Mouse (Mus musculus) embryonic facial prominence, embryonic 15.5 days (tissue): ENCODE measurements around the gene Igdcc4. TPM values are rescaled to one million over a fixed set of nuclear protein-coding genes. Genes with fewer than 3 reads are reported as not detected.
"Not testable (repeated sequence)": the region's sequence is repeated elsewhere in the genome, so short reads cannot be mapped to it uniquely, and the experiment has no call there.

Experiments
- ATAC-seq: fragments of 200-750 bp; cut with Nextera tagmentation; 2 replicates; pipeline ENCODE4 v1.8.0; 2017; ENCODE audit warnings: low read depth, moderate TSS enrichment; ENCODE audit not compliant: insufficient number of reproducible peaks, low FRiP score, low TSS enrichment
- H3K27ac ChIP-seq: fragments of 300-500 bp; sonication (generic); replicated peaks from 2 replicates; pipeline ENCODE4 v1.5.1; 2015; ENCODE audit warnings: mild to moderate bottlenecking, inconsistent platforms
- H3K27me3 ChIP-seq: fragments of 300-500 bp; sonication (generic); 2 replicates; pipeline ENCODE4 v1.6.1; 2015; ENCODE audit warnings: inconsistent platforms
- H3K36me3 ChIP-seq: fragments of 300-500 bp; sonication (generic); 2 replicates; pipeline ENCODE4 v1.6.1; 2015; ENCODE audit warnings: mild to moderate bottlenecking, inconsistent platforms
- H3K4me1 ChIP-seq: fragments of 300-500 bp; sonication (generic); 2 replicates; pipeline ENCODE4 v1.6.1; 2015; ENCODE audit warnings: inconsistent platforms
- H3K4me2 ChIP-seq: fragments of 300-500 bp; sonication (generic); replicated peaks from 2 replicates; pipeline ENCODE4 v1.6.1; 2015; ENCODE audit warnings: mild to moderate bottlenecking, inconsistent platforms
- H3K4me3 ChIP-seq: fragments of 300-500 bp; sonication (generic); replicated peaks from 2 replicates; pipeline ENCODE4 v1.5.1; 2015; ENCODE audit warnings: mild to moderate bottlenecking, inconsistent platforms
- H3K9ac ChIP-seq: fragments of 300-500 bp; sonication (generic); 2 replicates; pipeline ENCODE4 v1.6.1; 2015; ENCODE audit warnings: inconsistent platforms
- H3K9me3 ChIP-seq: fragments of 300-500 bp; sonication (generic); replicated peaks from 2 replicates; pipeline ENCODE4 v1.6.1; 2016; ENCODE audit warnings: inconsistent platforms
- WGBS: fragments of 180-500 bp; shearing (Covaris S2); methylation state at CpG from one replicate; pipeline ENCODE4 v1.1.7; 2015; 5-methylcytosine and 5-hydroxymethylcytosine counted together
- polyA plus RNA-seq: library from polyadenylated mRNA; unstranded; fragments of >200 nt; fragmentation: Nextera tagmentation; extraction: Ambion mirVana; gene quantifications from 2 replicates; pipeline ENCODE4 v1.2.1, GENCODE M21; 2015

Igdcc4 gene
- polyA plus RNA-seq, result 38.1 and 38.4 TPM in 2 replicates

GRCm38 (mm10) chr9:65100991-65101685 is at the start of gene Igdcc4:
TSS of gene Igdcc4 (plus strand) at chr9:65101486.
- Histone ChIP-seq H3K9me3 (no peaks in the 10 kb centered on the region), H3K9ac (peak within 1 kb of the TSS; percentile 93), H3K36me3 (no peaks in the 10 kb centered on the region), H3K4me2 (peak within 1 kb of the TSS; percentile 94), H3K27me3 (no peaks in the 10 kb centered on the region), H3K4me1 (peaks cover 32% of the 10 kb centered on the region), H3K4me3 (peak within 1 kb of the TSS; percentile 81), H3K27ac (peak within 1 kb of the TSS; percentile 89)
- 2% methylated on average over 30 of the region's 76 CpGs for WGBS
- ATAC-seq, result no peak

GRCm38 (mm10) chr9:65064251-65064650 is 37.0 kb upstream of the Igdcc4 start:
- 96% methylated on average over 7 of the region's 7 CpGs for WGBS
- Histone ChIP-seq H3K9ac (no peak overlapping the region), H3K36me3 (peaks cover 75% of the 10 kb centered on the region), H3K4me3 (no peak overlapping the region), H3K4me2 (no peak overlapping the region), H3K27ac (no peak overlapping the region), H3K27me3 (no peaks in the 10 kb centered on the region), H3K4me1 (no peaks in the 10 kb centered on the region), H3K9me3 (no peaks in the 10 kb centered on the region)
- no peak for ATAC-seq

GRCm38 (mm10) chr9:65070587-65070986 is 30.7 kb upstream of the Igdcc4 start:
- Histone ChIP-seq H3K27me3 (no peaks in the 10 kb centered on the region), H3K36me3 (peaks cover 71% of the 10 kb centered on the region), H3K4me3 (no peak overlapping the region), H3K27ac (no peak overlapping the region), H3K4me1 (no peaks in the 10 kb centered on the region), H3K9me3 (no peaks in the 10 kb centered on the region), H3K9ac (no peak overlapping the region), H3K4me2 (no peak overlapping the region)
- WGBS, result 90% methylated on average over 3 of the region's 3 CpGs
- ATAC-seq, result no peak

GRCm38 (mm10) chr9:65073555-65073954 is 27.7 kb upstream of the Igdcc4 start:
- 0 out of 2 replicates have a peak, but pooled peaks have one; percentile 57 for ATAC-seq
- H3K27ac ChIP-seq, result no peak overlapping the region
- no peaks in the 10 kb centered on the region for H3K9me3 ChIP-seq
- no peak overlapping the region for H3K4me2 ChIP-seq
- no peak overlapping the region for H3K4me3 ChIP-seq
- WGBS, result 53% methylated on average over 9 of the region's 9 CpGs
- H3K9ac ChIP-seq, result no peak overlapping the region
- H3K27me3 ChIP-seq, result no peaks in the 10 kb centered on the region
- peaks cover 62% of the 10 kb centered on the region for H3K36me3 ChIP-seq
- H3K4me1 ChIP-seq, result no peaks in the 10 kb centered on the region

- no peaks in the 10 kb centered on the region for H3K9me3 ChIP-seq
- H3K27me3 ChIP-seq, result no peaks in the 10 kb centered on the region
- no peak overlapping the region for H3K4me2 ChIP-seq
- ATAC-seq, result no peak
- no peak overlapping the region for H3K9ac ChIP-seq
- H3K27ac ChIP-seq, result no peak overlapping the region
- H3K36me3 ChIP-seq, result peaks cover 64% of the 10 kb centered on the region
- H3K4me1 ChIP-seq, result no peaks in the 10 kb centered on the region
- 85% methylated on average over 15 of the region's 15 CpGs for WGBS
- no peak overlapping the region for H3K4me3 ChIP-seq
Measured at GRCm38 (mm10) chr9:65074251-65074650, 27.0 kb upstream of the Igdcc4 start.

GRCm38 (mm10) chr9:65074855-65075493 is 26.3 kb upstream of the Igdcc4 start:
- Histone ChIP-seq H3K4me2 (no peak overlapping the region), H3K9me3 (no peaks in the 10 kb centered on the region), H3K27ac (no peak overlapping the region), H3K27me3 (no peaks in the 10 kb centered on the region), H3K4me3 (no peak overlapping the region), H3K9ac (no peak overlapping the region), H3K36me3 (peaks cover 63% of the 10 kb centered on the region), H3K4me1 (no peaks in the 10 kb centered on the region)
- WGBS, result 83% methylated on average over 6 of the region's 6 CpGs
- no peak for ATAC-seq

- Histone ChIP-seq H3K9ac (no peak overlapping the region), H3K9me3 (no peaks in the 10 kb centered on the region), H3K36me3 (peaks cover 70% of the 10 kb centered on the region), H3K4me1 (no peaks in the 10 kb centered on the region), H3K4me2 (no peak overlapping the region), H3K27me3 (no peaks in the 10 kb centered on the region), H3K27ac (no peak overlapping the region), H3K4me3 (no peak overlapping the region)
- 80% methylated on average over 5 of the region's 5 CpGs for WGBS
- ATAC-seq, result no peak
Measured at GRCm38 (mm10) chr9:65077536-65077935, 23.8 kb upstream of the Igdcc4 start.

GRCm38 (mm10) chr9:65080141-65080540 is 21.1 kb upstream of the Igdcc4 start:
- not testable (repeated sequence) for H3K4me2 ChIP-seq, H3K27me3 ChIP-seq, H3K9me3 ChIP-seq, ATAC-seq, H3K27ac ChIP-seq, H3K4me1 ChIP-seq, H3K4me3 ChIP-seq, H3K9ac ChIP-seq
- peaks cover 60% of the 10 kb centered on the region for H3K36me3 ChIP-seq
- WGBS, result 91% methylated on average over 2 of the region's 2 CpGs

- Histone ChIP-seq H3K9me3 (no peaks in the 10 kb centered on the region), H3K36me3 (peaks cover 45% of the 10 kb centered on the region), H3K4me2 (no peak overlapping the region), H3K9ac (no peak overlapping the region), H3K27me3 (no peaks in the 10 kb centered on the region), H3K27ac (no peak overlapping the region), H3K4me1 (0 out of 2 replicates have a peak, but pooled peaks cover 4% of the 10 kb centered on the region), H3K4me3 (no peak overlapping the region)
- 80% methylated on average over 18 of the region's 18 CpGs for WGBS
- no peak for ATAC-seq
Measured at GRCm38 (mm10) chr9:65083075-65083765, 18.1 kb upstream of the Igdcc4 start.

GRCm38 (mm10) chr9:65084198-65084807 is 17.0 kb upstream of the Igdcc4 start:
- ATAC-seq, result no peak
- H3K27ac ChIP-seq, result no peak overlapping the region
- no peaks in the 10 kb centered on the region for H3K9me3 ChIP-seq
- peaks cover 34% of the 10 kb centered on the region for H3K36me3 ChIP-seq
- H3K4me2 ChIP-seq, result no peak overlapping the region
- H3K4me1 ChIP-seq, result 0 out of 2 replicates have a peak, but pooled peaks cover 4% of the 10 kb centered on the region
- H3K27me3 ChIP-seq, result no peaks in the 10 kb centered on the region
- H3K4me3 ChIP-seq, result no peak overlapping the region
- WGBS, result 60% methylated on average over 7 of the region's 7 CpGs
- H3K9ac ChIP-seq, result no peak overlapping the region

- Histone ChIP-seq H3K4me3 (no peak overlapping the region), H3K27me3 (no peaks in the 10 kb centered on the region), H3K27ac (no peak overlapping the region), H3K36me3 (peaks cover 31% of the 10 kb centered on the region), H3K4me2 (no peak overlapping the region), H3K4me1 (0 out of 2 replicates have a peak, but pooled peaks cover 4% of the 10 kb centered on the region), H3K9ac (no peak overlapping the region), H3K9me3 (no peaks in the 10 kb centered on the region)
- WGBS, result 86% methylated on average over 1 of the region's 1 CpGs
- ATAC-seq, result no peak
Measured at GRCm38 (mm10) chr9:65085270-65085669, 16.0 kb upstream of the Igdcc4 start.
